Mouse (Mus musculus): ENCODE measurements at regions not wholly inside any gene's neighbourhood (a gene's known extent, or its start where the extent isn't known, plus 50 kb on each side); places are given as distances from the start of the nearest gene placed in this dataset.
"Not testable (repeated sequence)": the region's sequence is repeated elsewhere in the genome, so short reads cannot be mapped to it uniquely, and the experiment has no call there.

GRCm38 (mm10) chr10:99360601-99361000 lies 97.6 kb downstream of the Dusp6 start:
- ATAC-seq (replicated peaks; ENCODE audit: low read depth, poor library complexity, severe bottlenecking), result not testable (repeated sequence)

- ATAC-seq (replicated peaks; ENCODE audit: low read depth, poor library complexity, severe bottlenecking), result no peak
Observed at GRCm38 (mm10) chr10:99366162-99366561, 103.1 kb downstream of the Dusp6 start.

- ATAC-seq (replicated peaks; ENCODE audit: low read depth, poor library complexity, severe bottlenecking), result no peak
Observed at GRCm38 (mm10) chr10:99367757-99368156, 104.7 kb downstream of the Dusp6 start.

GRCm38 (mm10) chr10:99375101-99375500 lies 112.1 kb downstream of the Dusp6 start:
- ATAC-seq (replicated peaks; ENCODE audit: low read depth, poor library complexity, severe bottlenecking), result no peak

GRCm38 (mm10) chr10:99376430-99376829 lies 113.4 kb downstream of the Dusp6 start:
- no peak for ATAC-seq (replicated peaks; ENCODE audit: low read depth, poor library complexity, severe bottlenecking)

GRCm38 (mm10) chr10:99377548-99377947 lies 114.5 kb downstream of the Dusp6 start:
- ATAC-seq (replicated peaks; ENCODE audit: low read depth, poor library complexity, severe bottlenecking), result no peak

GRCm38 (mm10) chr10:99379156-99379555 lies 116.1 kb downstream of the Dusp6 start:
- ATAC-seq (replicated peaks; ENCODE audit: low read depth, poor library complexity, severe bottlenecking), result no peak

- ATAC-seq (replicated peaks; ENCODE audit: low read depth, poor library complexity, severe bottlenecking), result peak; percentile 52
Observed at GRCm38 (mm10) chr10:99380170-99380569, 117.1 kb downstream of the Dusp6 start.

- peak; percentile 38; the same call in 1 of the 2 replicates for ATAC-seq (replicated peaks; ENCODE audit: low read depth, poor library complexity, severe bottlenecking)
Observed at GRCm38 (mm10) chr10:99383028-99383427, 120.0 kb downstream of the Dusp6 start.

GRCm38 (mm10) chr10:99384366-99384765 lies 121.3 kb downstream of the Dusp6 start:
- ATAC-seq (replicated peaks; ENCODE audit: low read depth, poor library complexity, severe bottlenecking), result no peak

- ATAC-seq (replicated peaks; ENCODE audit: low read depth, poor library complexity, severe bottlenecking), result no peak
Observed at GRCm38 (mm10) chr10:99384851-99385250, 121.8 kb downstream of the Dusp6 start.

- peak; percentile 57 for ATAC-seq (replicated peaks; ENCODE audit: low read depth, poor library complexity, severe bottlenecking)
Observed at GRCm38 (mm10) chr10:99385854-99386253, 122.8 kb downstream of the Dusp6 start.

GRCm38 (mm10) chr10:99388526-99388925 lies 125.5 kb downstream of the Dusp6 start:
- ATAC-seq (replicated peaks; ENCODE audit: low read depth, poor library complexity, severe bottlenecking), result no peak

- no peak for ATAC-seq (replicated peaks; ENCODE audit: low read depth, poor library complexity, severe bottlenecking)
Observed at GRCm38 (mm10) chr10:99388986-99389385, 126.0 kb downstream of the Dusp6 start.

GRCm38 (mm10) chr10:99390609-99391183 lies 127.7 kb downstream of the Dusp6 start:
- no peak for ATAC-seq (replicated peaks; ENCODE audit: low read depth, poor library complexity, severe bottlenecking)

GRCm38 (mm10) chr10:99391725-99392124 lies 128.7 kb downstream of the Dusp6 start:
- no peak for ATAC-seq (replicated peaks; ENCODE audit: low read depth, poor library complexity, severe bottlenecking)

- ATAC-seq (replicated peaks; ENCODE audit: low read depth, poor library complexity, severe bottlenecking), result peak; percentile 48; the same call in 1 of the 2 replicates
Observed at GRCm38 (mm10) chr10:99392979-99393378, 129.9 kb downstream of the Dusp6 start.

- peak; percentile 63; the same call in 1 of the 2 replicates for ATAC-seq (replicated peaks; ENCODE audit: low read depth, poor library complexity, severe bottlenecking)
Observed at GRCm38 (mm10) chr10:99393523-99393922, 130.5 kb downstream of the Dusp6 start.

- no peak for ATAC-seq (replicated peaks; ENCODE audit: low read depth, poor library complexity, severe bottlenecking)
Observed at GRCm38 (mm10) chr10:99395411-99395810, 132.4 kb downstream of the Dusp6 start.

GRCm38 (mm10) chr10:99396630-99397029 lies 133.6 kb downstream of the Dusp6 start:
- ATAC-seq (replicated peaks; ENCODE audit: low read depth, poor library complexity, severe bottlenecking), result no peak

GRCm38 (mm10) chr10:99400076-99400475 lies 137.0 kb downstream of the Dusp6 start:
- no peak for ATAC-seq (replicated peaks; ENCODE audit: low read depth, poor library complexity, severe bottlenecking)

- ATAC-seq (replicated peaks; ENCODE audit: low read depth, poor library complexity, severe bottlenecking), result no peak
Observed at GRCm38 (mm10) chr10:99406764-99407163, 143.7 kb downstream of the Dusp6 start.

Measured in common myeloid progenitor, adult 5-6 weeks (primary cell).